31 mouse cellular contexts compared by ENCODE assay signal in the genomic region with DNA sequence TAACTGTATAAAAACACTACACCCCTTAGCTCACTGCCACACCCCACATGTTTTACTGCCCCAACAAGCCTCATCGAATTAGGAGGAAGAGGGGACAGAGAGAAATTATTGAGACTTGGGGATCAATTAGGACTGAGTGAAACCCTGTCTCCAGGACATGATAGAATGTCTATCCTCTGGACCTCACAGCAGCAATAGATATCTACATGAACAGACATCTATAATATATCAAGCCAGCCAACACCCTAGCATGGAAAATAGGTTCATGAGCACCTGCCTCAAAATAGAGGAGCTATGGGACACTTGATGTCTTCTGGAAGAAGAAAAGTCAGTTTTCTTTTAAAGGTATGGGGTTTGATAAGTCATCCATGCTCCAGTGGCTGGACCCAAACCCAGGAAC.
A peak's percentile ranks its signal among the peaks of the same experiment; 100 is the strongest.
DNase-seq lines count a peak whose midpoint lies in the region; ATAC-seq lines count a peak whose summit lies in the region.
"Had no signal": no experiment of that assay in that cellular context is flagged by ENCODE, and none has a peak within 500 bp of the region (broad histone marks: within the 10 kb centered on the region; RNA-seq: fewer than 3 reads in every experiment).

No protein-coding gene starts in this region.

- 81% methylated on average over 1 of the region's 1 CpGs for WGBS in liver, embryonic 11.5 days
- WGBS in liver, embryonic 13.5 days (ENCODE audit: insufficient replicate concordance): 89% methylated on average over 1 of the region's 1 CpGs
- 68% methylated on average over 1 of the region's 1 CpGs for WGBS in liver, embryonic 16.5 days (ENCODE audit: insufficient replicate concordance)
- 78% methylated on average over 1 of the region's 1 CpGs for WGBS in kidney, embryonic 15.5 days

- DNase-seq in liver, embryonic 11.5 days (ENCODE audit: low spot score): no peak
- DNase-seq in liver: no peak
- no peak for DNase-seq in liver, embryonic 13.5 days
- DNase-seq in layer of hippocampus, adult 11-12 months (ENCODE audit: low spot score): no peak
- DNase-seq in kidney, adult 8-10 months: no peak
- DNase-seq: adrenal gland, postnatal 14 days; B cell, adult 2 months; cerebellum, adult 11 months; cerebellum, adult 2 months; cerebellum, adult 9-11 months; cerebellum, postnatal 25 days; gastrocnemius, adult 2 months; gastrocnemius, postnatal 14 days; heart, adult 18-20 months; heart, postnatal 10 days; heart, postnatal 4 days had no signal

- H3K9ac ChIP-seq in liver, embryonic 11.5 days (ENCODE audit: low read depth, low read length): no peak overlapping the region
- no peak overlapping the region for H3K9ac ChIP-seq in liver, embryonic 13.5 days
- no peak overlapping the region for H3K9ac ChIP-seq in liver, embryonic 16.5 days (ENCODE audit: low read depth, low read length)
- no peak overlapping the region for H3K9ac ChIP-seq in kidney, embryonic 15.5 days
- H3K9ac ChIP-seq: embryonic facial prominence, embryonic 12.5 days; embryonic facial prominence, embryonic 15.5 days; forebrain, embryonic 13.5 days; heart, embryonic 12.5 days; heart, embryonic 15.5 days; hindbrain, embryonic 14.5 days had no signal

- H3K27me3 ChIP-seq in liver, embryonic 11.5 days (replicated peaks; ENCODE audit: control insufficient read depth, insufficient read depth, low read length): no peaks in the 10 kb centered on the region
- no peaks in the 10 kb centered on the region for H3K27me3 ChIP-seq in liver, embryonic 13.5 days
- no peaks in the 10 kb centered on the region for H3K27me3 ChIP-seq in liver, embryonic 16.5 days (ENCODE audit: control insufficient read depth, insufficient read depth, low read depth, low read length)
- H3K27me3 ChIP-seq in kidney, embryonic 15.5 days: no peaks in the 10 kb centered on the region
- H3K27me3 ChIP-seq: CH12.LX; embryonic facial prominence, embryonic 12.5 days; embryonic facial prominence, embryonic 15.5 days; forebrain, embryonic 13.5 days; heart, embryonic 12.5 days; heart, embryonic 15.5 days had no signal

- no peaks in the 10 kb centered on the region for H3K36me3 ChIP-seq in liver, embryonic 11.5 days (ENCODE audit: control insufficient read depth, insufficient read depth, low read length)
- H3K36me3 ChIP-seq in liver, embryonic 13.5 days: no peaks in the 10 kb centered on the region
- no peaks in the 10 kb centered on the region for H3K36me3 ChIP-seq in liver, embryonic 16.5 days (ENCODE audit: control insufficient read depth, insufficient read depth)
- H3K36me3 ChIP-seq in kidney, embryonic 15.5 days: no peaks in the 10 kb centered on the region
- H3K36me3 ChIP-seq: embryonic facial prominence, embryonic 12.5 days; embryonic facial prominence, embryonic 15.5 days; forebrain, embryonic 10.5 days; G1E; heart, embryonic 12.5 days; heart, embryonic 15.5 days had no signal

- no peak overlapping the region for H3K4me3 ChIP-seq in liver, embryonic 11.5 days (ENCODE audit: low read depth, low read length)
- H3K4me3 ChIP-seq in liver, embryonic 13.5 days (replicated peaks): no peak overlapping the region
- H3K4me3 ChIP-seq in liver, embryonic 16.5 days (ENCODE audit: low read depth, low read length): no peak overlapping the region
- no peak overlapping the region for H3K4me3 ChIP-seq in kidney, embryonic 15.5 days (replicated peaks)
- H3K4me3 ChIP-seq: embryonic facial prominence, embryonic 12.5 days; embryonic facial prominence, embryonic 15.5 days; erythroblast, embryonic 14.5 days; forebrain, embryonic 10.5 days; forebrain, embryonic 13.5 days; gastrocnemius, adult 2 months; heart, embryonic 12.5 days; heart, embryonic 15.5 days had no signal

- no peaks in the 10 kb centered on the region for H3K9me3 ChIP-seq in liver, embryonic 11.5 days (ENCODE audit: control insufficient read depth, low read length)
- H3K9me3 ChIP-seq in liver, embryonic 13.5 days (replicated peaks): no peaks in the 10 kb centered on the region
- no peaks in the 10 kb centered on the region for H3K9me3 ChIP-seq in liver, embryonic 16.5 days (replicated peaks; ENCODE audit: control insufficient read depth, low read length)
- no peaks in the 10 kb centered on the region for H3K9me3 ChIP-seq in kidney, embryonic 15.5 days (replicated peaks)
- H3K9me3 ChIP-seq: embryonic facial prominence, embryonic 12.5 days; embryonic facial prominence, embryonic 15.5 days; forebrain, embryonic 10.5 days; forebrain, embryonic 13.5 days; G1E; heart, embryonic 12.5 days; heart, embryonic 15.5 days had no signal

- H3K4me2 ChIP-seq in liver, embryonic 11.5 days: no peak overlapping the region
- no peak overlapping the region for H3K4me2 ChIP-seq in liver, embryonic 13.5 days
- no peak overlapping the region for H3K4me2 ChIP-seq in liver, embryonic 16.5 days (ENCODE audit: low read depth, low read length)
- no peak overlapping the region for H3K4me2 ChIP-seq in kidney, embryonic 15.5 days
- H3K4me2 ChIP-seq: embryonic facial prominence, embryonic 12.5 days; embryonic facial prominence, embryonic 15.5 days; forebrain, embryonic 13.5 days; heart, embryonic 12.5 days; heart, embryonic 15.5 days; hindbrain, embryonic 14.5 days had no signal

- 0 out of 2 replicates have a peak, but pooled peaks have one; percentile 30 for ATAC-seq in liver, embryonic 11.5 days (replicated peaks; ENCODE audit: low FRiP score)
- ATAC-seq in liver, embryonic 13.5 days (ENCODE audit: low read depth): peak; percentile 67
- peak; percentile 46 for ATAC-seq in liver, embryonic 16.5 days (ENCODE audit: low read depth)
- no peak for ATAC-seq in kidney, embryonic 15.5 days (replicated peaks; ENCODE audit: low FRiP score)
- ATAC-seq: forebrain, embryonic 13.5 days; forebrain, embryonic 16.5 days; hindbrain, postnatal 0 days; Patski had no signal

- H3K4me1 ChIP-seq in liver, embryonic 11.5 days (replicated peaks; ENCODE audit: control insufficient read depth, insufficient read depth, low read length): no peaks in the 10 kb centered on the region
- peaks cover 26% of the 10 kb centered on the region for H3K4me1 ChIP-seq in liver, embryonic 13.5 days (replicated peaks)
- peaks cover 8% of the 10 kb centered on the region for H3K4me1 ChIP-seq in liver, embryonic 16.5 days (ENCODE audit: control insufficient read depth, low read depth, low read length)
- H3K4me1 ChIP-seq in kidney, embryonic 15.5 days: no peaks in the 10 kb centered on the region
- H3K4me1 ChIP-seq: embryonic facial prominence, embryonic 12.5 days; embryonic facial prominence, embryonic 15.5 days; heart, embryonic 12.5 days; heart, embryonic 15.5 days had no signal

- H3K27ac ChIP-seq in liver, embryonic 11.5 days (ENCODE audit: low read depth, low read length): no peak overlapping the region
- H3K27ac ChIP-seq in liver, embryonic 13.5 days: no peak overlapping the region
- no peak overlapping the region for H3K27ac ChIP-seq in liver, embryonic 16.5 days (ENCODE audit: low read length)
- H3K27ac ChIP-seq in kidney, embryonic 15.5 days: no peak overlapping the region
- H3K27ac ChIP-seq: embryonic facial prominence, embryonic 12.5 days; embryonic facial prominence, embryonic 15.5 days; forebrain, embryonic 10.5 days; forebrain, embryonic 13.5 days; gastrocnemius, adult 2 months; heart, embryonic 15.5 days; hindbrain, embryonic 14.5 days; hindbrain, postnatal 0 days had no signal
